Mouse (Mus musculus): ENCODE measurements at regions not wholly inside any gene's neighbourhood (a gene's known extent, or its start where the extent isn't known, plus 50 kb on each side); places are given as distances from the start of the nearest gene placed in this dataset.
A peak's percentile ranks its signal among the peaks of the same experiment; 100 is the strongest.

- Histone ChIP-seq H3K36me3 (no peaks in the 10 kb centered on the region), H3K4me3 (no peak overlapping the region), H3K27me3 (no peaks in the 10 kb centered on the region), H3K4me2 (replicated peaks) (no peak overlapping the region), H3K27ac (replicated peaks) (no peak overlapping the region), H3K9me3 (no peaks in the 10 kb centered on the region), H3K9ac (replicated peaks) (no peak overlapping the region), H3K4me1 (no peaks in the 10 kb centered on the region)
- no peak for ATAC-seq (ENCODE audit: low FRiP score, low read depth)
- whole genome bisulfite sequencing: 83% methylated on average over 2 of the region's 2 CpGs
Observed at GRCm38 (mm10) chr17:13562974-13563373, 197.4 kb upstream of the Afdn start.

GRCm38 (mm10) chr17:13564800-13565199 lies 195.5 kb upstream of the Afdn start:
- H3K27ac ChIP-seq (replicated peaks): no peak overlapping the region
- H3K9me3 ChIP-seq: no peaks in the 10 kb centered on the region
- no peak overlapping the region for H3K4me3 ChIP-seq
- no peak overlapping the region for H3K9ac ChIP-seq (replicated peaks)
- H3K4me1 ChIP-seq: no peaks in the 10 kb centered on the region
- ATAC-seq (ENCODE audit: low FRiP score, low read depth): no peak
- no peaks in the 10 kb centered on the region for H3K27me3 ChIP-seq
- H3K4me2 ChIP-seq (replicated peaks): no peak overlapping the region
- no peaks in the 10 kb centered on the region for H3K36me3 ChIP-seq
- 92% methylated on average over 7 of the region's 7 CpGs for WGBS

- Histone ChIP-seq H3K4me2 (replicated peaks) (no peak overlapping the region), H3K27ac (replicated peaks) (no peak overlapping the region), H3K27me3 (no peaks in the 10 kb centered on the region), H3K9ac (replicated peaks) (no peak overlapping the region), H3K4me1 (no peaks in the 10 kb centered on the region), H3K4me3 (no peak overlapping the region), H3K9me3 (no peaks in the 10 kb centered on the region), H3K36me3 (no peaks in the 10 kb centered on the region)
- no peak for ATAC-seq (ENCODE audit: low FRiP score, low read depth)
- WGBS: 83% methylated on average over 7 of the region's 7 CpGs
Observed at GRCm38 (mm10) chr17:13566680-13567079, 193.7 kb upstream of the Afdn start.

- WGBS: 92% methylated on average over 3 of the region's 3 CpGs
- Histone ChIP-seq H3K4me3 (no peak overlapping the region), H3K27ac (replicated peaks) (no peak overlapping the region), H3K4me2 (replicated peaks) (no peak overlapping the region), H3K27me3 (no peaks in the 10 kb centered on the region), H3K36me3 (no peaks in the 10 kb centered on the region), H3K4me1 (peaks cover 3% of the 10 kb centered on the region), H3K9ac (replicated peaks) (no peak overlapping the region), H3K9me3 (no peaks in the 10 kb centered on the region)
- ATAC-seq (ENCODE audit: low FRiP score, low read depth): no peak
Observed at GRCm38 (mm10) chr17:13567183-13567582, 193.2 kb upstream of the Afdn start.

- no peak overlapping the region for H3K4me3 ChIP-seq
- H3K27ac ChIP-seq (replicated peaks): no peak overlapping the region
- H3K36me3 ChIP-seq: no peaks in the 10 kb centered on the region
- H3K4me1 ChIP-seq: peaks cover 31% of the 10 kb centered on the region
- ATAC-seq (ENCODE audit: low FRiP score, low read depth): no peak
- no peaks in the 10 kb centered on the region for H3K9me3 ChIP-seq
- H3K9ac ChIP-seq (replicated peaks): no peak overlapping the region
- WGBS: 86% methylated on average over 5 of the region's 5 CpGs
- no peak overlapping the region for H3K4me2 ChIP-seq (replicated peaks)
- H3K27me3 ChIP-seq: no peaks in the 10 kb centered on the region
Observed at GRCm38 (mm10) chr17:13570796-13571195, 189.5 kb upstream of the Afdn start.

- no peak for ATAC-seq (ENCODE audit: low FRiP score, low read depth)
- H3K9me3 ChIP-seq: no peaks in the 10 kb centered on the region
- H3K27ac ChIP-seq (replicated peaks): peak overlapping the region; percentile 68
- peaks cover 31% of the 10 kb centered on the region for H3K4me1 ChIP-seq
- H3K4me2 ChIP-seq (replicated peaks): no peak overlapping the region
- no peaks in the 10 kb centered on the region for H3K27me3 ChIP-seq
- H3K36me3 ChIP-seq: no peaks in the 10 kb centered on the region
- WGBS: 52% methylated on average over 8 of the region's 8 CpGs
- no peak overlapping the region for H3K4me3 ChIP-seq
- no peak overlapping the region for H3K9ac ChIP-seq (replicated peaks)
Observed at GRCm38 (mm10) chr17:13572204-13572833, 188.0 kb upstream of the Afdn start.

GRCm38 (mm10) chr17:13573036-13573435 lies 187.3 kb upstream of the Afdn start:
- 65% methylated on average over 9 of the region's 9 CpGs for WGBS
- H3K36me3 ChIP-seq: no peaks in the 10 kb centered on the region
- no peak overlapping the region for H3K4me3 ChIP-seq
- no peak for ATAC-seq (ENCODE audit: low FRiP score, low read depth)
- H3K4me1 ChIP-seq: peaks cover 33% of the 10 kb centered on the region
- H3K27ac ChIP-seq (replicated peaks): peak overlapping the region; percentile 68
- H3K4me2 ChIP-seq (replicated peaks): no peak overlapping the region
- H3K27me3 ChIP-seq: no peaks in the 10 kb centered on the region
- H3K9me3 ChIP-seq: no peaks in the 10 kb centered on the region
- no peak overlapping the region for H3K9ac ChIP-seq (replicated peaks)

GRCm38 (mm10) chr17:13574122-13574521 lies 186.2 kb upstream of the Afdn start:
- 82% methylated on average over 1 of the region's 1 CpGs for WGBS
- Histone ChIP-seq H3K4me3 (no peak overlapping the region), H3K9me3 (no peaks in the 10 kb centered on the region), H3K36me3 (no peaks in the 10 kb centered on the region), H3K27me3 (no peaks in the 10 kb centered on the region), H3K4me1 (peaks cover 33% of the 10 kb centered on the region), H3K9ac (replicated peaks) (no peak overlapping the region), H3K4me2 (replicated peaks) (no peak overlapping the region), H3K27ac (replicated peaks) (peak overlapping the region; percentile 58)
- ATAC-seq (ENCODE audit: low FRiP score, low read depth): no peak

- H3K9me3 ChIP-seq: no peaks in the 10 kb centered on the region
- no peaks in the 10 kb centered on the region for H3K36me3 ChIP-seq
- H3K27ac ChIP-seq (replicated peaks): peak overlapping the region; percentile 58
- H3K9ac ChIP-seq (replicated peaks): no peak overlapping the region
- ATAC-seq (ENCODE audit: low FRiP score, low read depth): peak; percentile 44; the same call in 1 of the 2 replicates
- no peak overlapping the region for H3K4me2 ChIP-seq (replicated peaks)
- 64% methylated on average over 13 of the region's 13 CpGs for WGBS
- no peaks in the 10 kb centered on the region for H3K27me3 ChIP-seq
- no peak overlapping the region for H3K4me3 ChIP-seq
- H3K4me1 ChIP-seq: peaks cover 33% of the 10 kb centered on the region
Observed at GRCm38 (mm10) chr17:13574682-13575444, 185.5 kb upstream of the Afdn start.

GRCm38 (mm10) chr17:13577798-13578197 lies 182.5 kb upstream of the Afdn start:
- Histone ChIP-seq H3K9me3 (no peaks in the 10 kb centered on the region), H3K4me1 (peaks cover 33% of the 10 kb centered on the region), H3K27ac (replicated peaks) (no peak overlapping the region), H3K4me3 (no peak overlapping the region), H3K27me3 (no peaks in the 10 kb centered on the region), H3K9ac (replicated peaks) (no peak overlapping the region), H3K36me3 (no peaks in the 10 kb centered on the region), H3K4me2 (replicated peaks) (no peak overlapping the region)
- 68% methylated on average over 3 of the region's 3 CpGs for WGBS
- ATAC-seq (ENCODE audit: low FRiP score, low read depth): no peak

- Histone ChIP-seq H3K9me3 (no peaks in the 10 kb centered on the region), H3K27ac (replicated peaks) (peak overlapping the region; percentile 26), H3K27me3 (no peaks in the 10 kb centered on the region), H3K4me3 (no peak overlapping the region), H3K9ac (replicated peaks) (no peak overlapping the region), H3K4me2 (replicated peaks) (no peak overlapping the region), H3K36me3 (no peaks in the 10 kb centered on the region), H3K4me1 (peaks cover 19% of the 10 kb centered on the region)
- 56% methylated on average over 5 of the region's 5 CpGs for WGBS
- peak; percentile 67; the same call in 1 of the 2 replicates for ATAC-seq (ENCODE audit: low FRiP score, low read depth)
Observed at GRCm38 (mm10) chr17:13581214-13581920, 179.0 kb upstream of the Afdn start.

GRCm38 (mm10) chr17:13581995-13582588 lies 178.2 kb upstream of the Afdn start:
- no peaks in the 10 kb centered on the region for H3K9me3 ChIP-seq
- no peak overlapping the region for H3K9ac ChIP-seq (replicated peaks)
- peak; percentile 41; the same call in 1 of the 2 replicates for ATAC-seq (ENCODE audit: low FRiP score, low read depth)
- H3K4me2 ChIP-seq (replicated peaks): no peak overlapping the region
- WGBS: 79% methylated on average over 6 of the region's 6 CpGs
- no peaks in the 10 kb centered on the region for H3K27me3 ChIP-seq
- H3K4me3 ChIP-seq: no peak overlapping the region
- no peaks in the 10 kb centered on the region for H3K36me3 ChIP-seq
- no peak overlapping the region for H3K27ac ChIP-seq (replicated peaks)
- peaks cover 19% of the 10 kb centered on the region for H3K4me1 ChIP-seq
